Mouse (Mus musculus): ENCODE measurements at regions not wholly inside any gene's neighbourhood (a gene's known extent, or its start where the extent isn't known, plus 50 kb on each side); places are given as distances from the start of the nearest gene placed in this dataset.

GRCm38 (mm10) chr3:105171527-105171926 is 104.9 kb downstream of the 4930564D02Rik start:
- Histone ChIP-seq H3K27ac (ENCODE audit: insufficient read depth, low read length) (no peak overlapping the region), H3K4me3 (ENCODE audit: insufficient read depth, low read length) (no peak overlapping the region), H3K4me1 (ENCODE audit: control insufficient read depth, insufficient read depth, low read length) (no peaks in the 10 kb centered on the region)
- TF ChIP-seq CTCF (IDR thresholded peaks at IDR 0.05; ENCODE audit: borderline replicate concordance, insufficient read depth, low read length) = no peak
- no peak for TF ChIP-seq POLR2A (IDR thresholded peaks at IDR 0.05; ENCODE audit: low read depth, low read length)

GRCm38 (mm10) chr3:105172054-105172453 is 105.4 kb downstream of the 4930564D02Rik start:
- TF ChIP-seq POLR2A (IDR thresholded peaks at IDR 0.05; ENCODE audit: low read depth, low read length) = no peak
- Histone ChIP-seq H3K4me1 (ENCODE audit: control insufficient read depth, insufficient read depth, low read length) (no peaks in the 10 kb centered on the region), H3K27ac (ENCODE audit: insufficient read depth, low read length) (no peak overlapping the region), H3K4me3 (ENCODE audit: insufficient read depth, low read length) (no peak overlapping the region)

GRCm38 (mm10) chr3:105191303-105191702 is 124.7 kb downstream of the 4930564D02Rik start:
- Histone ChIP-seq H3K4me1 (ENCODE audit: control insufficient read depth, insufficient read depth, low read length) (no peaks in the 10 kb centered on the region), H3K27ac (ENCODE audit: insufficient read depth, low read length) (no peak overlapping the region), H3K4me3 (ENCODE audit: insufficient read depth, low read length) (no peak overlapping the region)
- TF ChIP-seq CTCF (IDR thresholded peaks at IDR 0.05; ENCODE audit: borderline replicate concordance, insufficient read depth, low read length) (no peak), POLR2A (IDR thresholded peaks at IDR 0.05; ENCODE audit: low read depth, low read length) (no peak)

- Histone ChIP-seq H3K4me1 (ENCODE audit: control insufficient read depth, insufficient read depth, low read length) (no peaks in the 10 kb centered on the region), H3K4me3 (ENCODE audit: insufficient read depth, low read length) (no peak overlapping the region), H3K27ac (ENCODE audit: insufficient read depth, low read length) (no peak overlapping the region)
- TF ChIP-seq CTCF (IDR thresholded peaks at IDR 0.05; ENCODE audit: borderline replicate concordance, insufficient read depth, low read length) = no peak
- TF ChIP-seq POLR2A (IDR thresholded peaks at IDR 0.05; ENCODE audit: low read depth, low read length) = no peak
Observed at GRCm38 (mm10) chr3:105191830-105192229, 125.2 kb downstream of the 4930564D02Rik start.

- no peak overlapping the region for H3K4me3 ChIP-seq (ENCODE audit: insufficient read depth, low read length)
- no peak overlapping the region for H3K27ac ChIP-seq (ENCODE audit: insufficient read depth, low read length)
- TF ChIP-seq POLR2A (IDR thresholded peaks at IDR 0.05; ENCODE audit: low read depth, low read length) = no peak
- no peak for TF ChIP-seq CTCF (IDR thresholded peaks at IDR 0.05; ENCODE audit: borderline replicate concordance, insufficient read depth, low read length)
- no peaks in the 10 kb centered on the region for H3K4me1 ChIP-seq (ENCODE audit: control insufficient read depth, insufficient read depth, low read length)
Observed at GRCm38 (mm10) chr3:105200735-105201134, 134.1 kb downstream of the 4930564D02Rik start.

- Histone ChIP-seq H3K27ac (ENCODE audit: insufficient read depth, low read length) (no peak overlapping the region), H3K4me3 (ENCODE audit: insufficient read depth, low read length) (no peak overlapping the region), H3K4me1 (ENCODE audit: control insufficient read depth, insufficient read depth, low read length) (peaks cover 5% of the 10 kb centered on the region; the same call in 1 of the 2 replicates)
- no peak for TF ChIP-seq POLR2A (IDR thresholded peaks at IDR 0.05; ENCODE audit: low read depth, low read length)
- TF ChIP-seq CTCF (IDR thresholded peaks at IDR 0.05; ENCODE audit: borderline replicate concordance, insufficient read depth, low read length) = no peak
Observed at GRCm38 (mm10) chr3:105209164-105209563, 142.5 kb downstream of the 4930564D02Rik start.

GRCm38 (mm10) chr3:105211023-105211422 is 144.4 kb downstream of the 4930564D02Rik start:
- TF ChIP-seq POLR2A (IDR thresholded peaks at IDR 0.05; ENCODE audit: low read depth, low read length) (no peak), CTCF (IDR thresholded peaks at IDR 0.05; ENCODE audit: borderline replicate concordance, insufficient read depth, low read length) (no peak)
- peaks cover 5% of the 10 kb centered on the region; the same call in 1 of the 2 replicates for H3K4me1 ChIP-seq (ENCODE audit: control insufficient read depth, insufficient read depth, low read length)
- no peak overlapping the region for H3K4me3 ChIP-seq (ENCODE audit: insufficient read depth, low read length)
- no peak overlapping the region for H3K27ac ChIP-seq (ENCODE audit: insufficient read depth, low read length)

- no peak overlapping the region for H3K4me3 ChIP-seq (ENCODE audit: insufficient read depth, low read length)
- no peak for TF ChIP-seq POLR2A (IDR thresholded peaks at IDR 0.05; ENCODE audit: low read depth, low read length)
- no peak for TF ChIP-seq CTCF (IDR thresholded peaks at IDR 0.05; ENCODE audit: borderline replicate concordance, insufficient read depth, low read length)
- H3K4me1 ChIP-seq (ENCODE audit: control insufficient read depth, insufficient read depth, low read length) = peaks cover 5% of the 10 kb centered on the region; the same call in 1 of the 2 replicates
- no peak overlapping the region for H3K27ac ChIP-seq (ENCODE audit: insufficient read depth, low read length)
Observed at GRCm38 (mm10) chr3:105211726-105212125, 145.1 kb downstream of the 4930564D02Rik start.

- no peak overlapping the region for H3K27ac ChIP-seq (ENCODE audit: insufficient read depth, low read length)
- H3K4me1 ChIP-seq (ENCODE audit: control insufficient read depth, insufficient read depth, low read length) = peaks cover 6% of the 10 kb centered on the region; the same call in 1 of the 2 replicates
- TF ChIP-seq CTCF (IDR thresholded peaks at IDR 0.05; ENCODE audit: borderline replicate concordance, insufficient read depth, low read length) (no peak), POLR2A (IDR thresholded peaks at IDR 0.05; ENCODE audit: low read depth, low read length) (no peak)
- no peak overlapping the region for H3K4me3 ChIP-seq (ENCODE audit: insufficient read depth, low read length)
Observed at GRCm38 (mm10) chr3:105214867-105215266, 148.2 kb downstream of the 4930564D02Rik start.

GRCm38 (mm10) chr3:105215729-105216128 is 149.1 kb downstream of the 4930564D02Rik start:
- no peak overlapping the region for H3K4me3 ChIP-seq (ENCODE audit: insufficient read depth, low read length)
- TF ChIP-seq CTCF (IDR thresholded peaks at IDR 0.05; ENCODE audit: borderline replicate concordance, insufficient read depth, low read length) = no peak
- no peak for TF ChIP-seq POLR2A (IDR thresholded peaks at IDR 0.05; ENCODE audit: low read depth, low read length)
- peaks cover 9% of the 10 kb centered on the region for H3K4me1 ChIP-seq (ENCODE audit: control insufficient read depth, insufficient read depth, low read length)
- no peak overlapping the region for H3K27ac ChIP-seq (ENCODE audit: insufficient read depth, low read length)

- H3K4me3 ChIP-seq (ENCODE audit: insufficient read depth, low read length) = no peak overlapping the region
- H3K4me1 ChIP-seq (ENCODE audit: control insufficient read depth, insufficient read depth, low read length) = peaks cover 20% of the 10 kb centered on the region
- no peak overlapping the region for H3K27ac ChIP-seq (ENCODE audit: insufficient read depth, low read length)
- no peak for TF ChIP-seq POLR2A (IDR thresholded peaks at IDR 0.05; ENCODE audit: low read depth, low read length)
- no peak for TF ChIP-seq CTCF (IDR thresholded peaks at IDR 0.05; ENCODE audit: borderline replicate concordance, insufficient read depth, low read length)
Observed at GRCm38 (mm10) chr3:105219630-105220029, 153.0 kb downstream of the 4930564D02Rik start.
